ENCODE assay signal across 8 mouse cellular contexts in genomic region chrX:37109526-37110192, GRCm38 (mm10). TPM values are rescaled to one million over a fixed set of nuclear protein-coding genes. Genes with fewer than 3 reads are reported as not detected.
DNase-seq lines count a peak whose midpoint lies in the region; ATAC-seq and TF ChIP-seq lines count a peak whose summit lies in the region.

No protein-coding gene starts in this region.

- intact Hi-C loops in heart, postnatal 14 days (cut with DNase I), result no loop called here

- TF ChIP-seq RAD21 in CH12.LX (IDR thresholded peaks at IDR 0.05; ENCODE audit: low read depth, low read length), result no peak

- H3K27me3 ChIP-seq in heart, embryonic 10.5 days (ENCODE audit: insufficient read depth, poor library complexity, severe bottlenecking), result no peaks in the 10 kb centered on the region
- H3K27me3 ChIP-seq in CH12.LX (replicated peaks), result no peaks in the 10 kb centered on the region
- no peaks in the 10 kb centered on the region for H3K27me3 ChIP-seq in forebrain, embryonic 11.5 days (ENCODE audit: control insufficient read depth, insufficient read depth, low read length)
- no peaks in the 10 kb centered on the region for H3K27me3 ChIP-seq in liver, embryonic 13.5 days

- no peaks in the 10 kb centered on the region for H3K36me3 ChIP-seq in heart, embryonic 10.5 days
- peaks cover 7 to 8% of the 10 kb centered on the region in 2 experiments for H3K36me3 ChIP-seq in CH12.LX (replicated peaks in 1 of 2; ENCODE audit: control insufficient read depth in 1 of 2, insufficient read depth in 1 of 2, low read length in 1 of 2)
- H3K36me3 ChIP-seq in forebrain, embryonic 11.5 days (ENCODE audit: control insufficient read depth, insufficient read depth, low read length), result no peaks in the 10 kb centered on the region
- 0 out of 2 replicates have a peak, but pooled peaks cover 8% of the 10 kb centered on the region for H3K36me3 ChIP-seq in liver, embryonic 13.5 days

- TF ChIP-seq CTCF in CH12.LX (conservative IDR thresholded peaks at IDR 0.05 in 1 of 2, IDR thresholded peaks at IDR 0.05 in 1 of 2; ENCODE audit: low read depth in 2 of 2, low read length in 2 of 2), result no peak

- peaks cover 16% of the 10 kb centered on the region for H3K79me2 ChIP-seq in CH12.LX (replicated peaks; ENCODE audit: control insufficient read depth, extremely low read depth, insufficient read depth, poor library complexity, severe bottlenecking)

- peak overlapping the region; percentile 95 for H3K9ac ChIP-seq in CH12.LX (ENCODE audit: insufficient read depth, low read depth)
- H3K9ac ChIP-seq in forebrain, embryonic 11.5 days (ENCODE audit: low read length), result peak overlapping the region; percentile 62
- H3K9ac ChIP-seq in liver, embryonic 13.5 days, result peak overlapping the region; percentile 78

- no peaks in the 10 kb centered on the region for H3K4me1 ChIP-seq in heart, embryonic 10.5 days
- H3K4me1 ChIP-seq in CH12.LX (ENCODE audit: control insufficient read depth in 1 of 2, insufficient read depth in 2 of 2), result peaks cover 0 to 6% of the 10 kb centered on the region in 2 experiments; a peak in 1 of 4 replicates
- H3K4me1 ChIP-seq in forebrain, embryonic 11.5 days (replicated peaks; ENCODE audit: control insufficient read depth, insufficient read depth, low read length), result no peaks in the 10 kb centered on the region
- H3K4me1 ChIP-seq in liver, embryonic 13.5 days (replicated peaks), result peaks cover 4% of the 10 kb centered on the region

- no peak for TF ChIP-seq POLR2A in CH12.LX (IDR thresholded peaks at IDR 0.05; ENCODE audit: low read depth, low read length)

- DNase-seq in heart, embryonic 10.5 days (ENCODE audit: low spot score), result no peak
- no peak for DNase-seq in heart, postnatal 14 days
- DNase-seq in CH12.LX (ENCODE audit: extremely low read depth), result no peak
- DNase-seq in forebrain, embryonic 11.5 days (ENCODE audit: low spot score), result no peak
- no peak for DNase-seq in liver, embryonic 13.5 days
- no peak for DNase-seq in Muller cell, postnatal 12 days (ENCODE audit: inconsistent ontology term)
- DNase-seq in ovary, adult 18-20 months (ENCODE audit: low spot score), result no peak
- no peak for DNase-seq in adrenal gland, adult (ENCODE audit: inconsistent age in 2 of 2, low spot score in 1 of 2)

- TF ChIP-seq EP300 in CH12.LX (IDR thresholded peaks at IDR 0.05; ENCODE audit: low read length), result no peak

- no peaks in the 10 kb centered on the region for H3K9me3 ChIP-seq in heart, embryonic 10.5 days
- no peaks in the 10 kb centered on the region for H3K9me3 ChIP-seq in CH12.LX (replicated peaks; ENCODE audit: low read length)
- no peaks in the 10 kb centered on the region for H3K9me3 ChIP-seq in forebrain, embryonic 11.5 days (ENCODE audit: control insufficient read depth, low read length)
- no peaks in the 10 kb centered on the region for H3K9me3 ChIP-seq in liver, embryonic 13.5 days (replicated peaks)

- peak; percentile 76 for ATAC-seq in forebrain, embryonic 11.5 days (replicated peaks; ENCODE audit: low FRiP score)
- peak; percentile 88 for ATAC-seq in liver, embryonic 13.5 days (ENCODE audit: low read depth)

- H3K4me2 ChIP-seq in CH12.LX (ENCODE audit: insufficient read depth, low read depth, poor library complexity, severe bottlenecking), result peak overlapping the region; percentile 50
- peak overlapping the region; percentile 55 for H3K4me2 ChIP-seq in forebrain, embryonic 11.5 days (ENCODE audit: low read depth, low read length, severe bottlenecking)
- H3K4me2 ChIP-seq in liver, embryonic 13.5 days, result peak overlapping the region; percentile 77

- in situ Hi-C loops in CH12.LX (cut with MboI; ENCODE audit: low pct_ligation_motif_present, low pct_unique_long_range_greater_than_20kb, low sequenced_read_pairs), result no loop called here

- dilution Hi-C loops in CH12.LX (cut with MboI; ENCODE audit: extremely low pct_ligation_motif_present, extremely low pct_unique_long_range_greater_than_20kb, low sequenced_read_pairs), result no loop called here

- H3K27ac ChIP-seq in heart, embryonic 10.5 days, result peak overlapping the region; percentile 88
- H3K27ac ChIP-seq in CH12.LX (ENCODE audit: insufficient read depth, low read depth), result peak overlapping the region; percentile 93
- peak overlapping the region; percentile 72 for H3K27ac ChIP-seq in forebrain, embryonic 11.5 days (ENCODE audit: low read depth, low read length)
- H3K27ac ChIP-seq in liver, embryonic 13.5 days, result peak overlapping the region; percentile 88

- H3K4me3 ChIP-seq in heart, embryonic 10.5 days, result peak overlapping the region; percentile 66
- peak overlapping the region; percentile 64 to 96 (median 78) for H3K4me3 ChIP-seq in CH12.LX (replicated peaks in 1 of 3; ENCODE audit: low read depth in 2 of 3, low read length in 2 of 3, poor library complexity in 1 of 3)
- H3K4me3 ChIP-seq in forebrain, embryonic 11.5 days (ENCODE audit: low read depth, low read length), result peak overlapping the region; percentile 48
- peak overlapping the region; percentile 68 for H3K4me3 ChIP-seq in liver, embryonic 13.5 days (replicated peaks)

- 9% methylated on average over 27 of the region's 27 CpGs for WGBS in heart, embryonic 10.5 days
- WGBS in forebrain, embryonic 11.5 days, result 12% methylated on average over 27 of the region's 27 CpGs
- WGBS in liver, embryonic 13.5 days (ENCODE audit: insufficient replicate concordance), result 9% methylated on average over 27 of the region's 27 CpGs

TF ChIP-seq in CH12.LX, 34 proteins besides CTCF, POLR2A, EP300 and RAD21:
- TF ChIP-seq MAX (IDR thresholded peaks at IDR 0.05; ENCODE audit: low read length) (0 out of 2 replicates have a peak, but pooled peaks have one; percentile 14), MXI1 (IDR thresholded peaks at IDR 0.05; ENCODE audit: low read depth, low read length) (no peak)

RNA-seq across cellular contexts. Expression of gene Upf3b, which starts 0.5 kb away (rescaled TPM):
- 11.2 and 15.3 TPM in 2 replicates for polyA plus RNA-seq in heart, embryonic 10.5 days (2016; fragmentation: Nextera tagmentation; extraction: Ambion mirVana)
- total RNA-seq in heart, postnatal 14 days (2021), result 10 to 100 TPM in 1 of 2 experiments, 1 to 10 TPM in 1; 6.7 to 10.2 TPM
- total RNA-seq in CH12.LX (2012; rRNA removed) (14.2 and 15.2 TPM in 2 replicates), CH12.LX (2014; rRNA removed) (13.4 and 15.7 TPM in 2 replicates)
- 49.6 and 57.7 TPM in 2 replicates for polyA plus RNA-seq in CH12.LX (2012; ENCODE audit: insufficient read length, low read depth)
- 25.6 and 25.8 TPM in 2 replicates for polyA plus RNA-seq in forebrain, embryonic 11.5 days (2014; fragmentation: Nextera tagmentation; extraction: Ambion mirVana)
- polyA plus RNA-seq in liver, embryonic 13.5 days (2015; fragmentation: Nextera tagmentation; extraction: Ambion mirVana), result 13.0 and 14.7 TPM in 2 replicates

RNA-seq across cellular contexts. Expression of gene Nkap, which starts 16.9 kb away (rescaled TPM):
- 12.8 and 13.6 TPM in 2 replicates for polyA plus RNA-seq in heart, embryonic 10.5 days (2016; fragmentation: Nextera tagmentation; extraction: Ambion mirVana)
- total RNA-seq in heart, postnatal 14 days (2021), result 10 to 100 TPM in 1 of 2 experiments, 1 to 10 TPM in 1; 9.3 to 11.2 TPM
- 10.5 and 11.6 TPM in 2 replicates for total RNA-seq in CH12.LX (2012; rRNA removed)
- total RNA-seq in CH12.LX (2014; rRNA removed), result 19.4 TPM in 2 replicates
- polyA plus RNA-seq in CH12.LX (2012; ENCODE audit: insufficient read length, low read depth), result 17.4 and 28.2 TPM in 2 replicates
- 24.3 and 27.4 TPM in 2 replicates for polyA plus RNA-seq in forebrain, embryonic 11.5 days (2014; fragmentation: Nextera tagmentation; extraction: Ambion mirVana)
- polyA plus RNA-seq in liver, embryonic 13.5 days (2015; fragmentation: Nextera tagmentation; extraction: Ambion mirVana), result 6.8 and 9.8 TPM in 2 replicates

RNA-seq across cellular contexts. Expression of gene Rpl39, which starts 24.5 kb away (rescaled TPM):
- 364 and 381 TPM in 2 replicates for polyA plus RNA-seq in heart, embryonic 10.5 days (2016; fragmentation: Nextera tagmentation; extraction: Ambion mirVana)
- 100 to 1,000 TPM; 332 to 382 TPM for total RNA-seq in heart, postnatal 14 days (2021)
- total RNA-seq in CH12.LX (2012; rRNA removed) (2,172 and 2,270 TPM in 2 replicates), CH12.LX (2014; rRNA removed) (1,227 and 1,249 TPM in 2 replicates)
- 2,129 and 2,542 TPM in 2 replicates for polyA plus RNA-seq in CH12.LX (2012; ENCODE audit: insufficient read length, low read depth)
- polyA plus RNA-seq in forebrain, embryonic 11.5 days (2014; fragmentation: Nextera tagmentation; extraction: Ambion mirVana), result 386 and 448 TPM in 2 replicates
- polyA plus RNA-seq in liver, embryonic 13.5 days (2015; fragmentation: Nextera tagmentation; extraction: Ambion mirVana), result 514 and 551 TPM in 2 replicates

RNA-seq across cellular contexts. Expression of gene Akap14, which starts 59.0 kb away (rescaled TPM):
- not detected in 2 replicates for polyA plus RNA-seq in heart, embryonic 10.5 days (2016; fragmentation: Nextera tagmentation; extraction: Ambion mirVana)
- not detected for total RNA-seq in heart, postnatal 14 days (2021)
- not detected in 2 replicates for total RNA-seq in CH12.LX (2012; rRNA removed)
- not detected in 2 replicates for total RNA-seq in CH12.LX (2014; rRNA removed)
- polyA plus RNA-seq in CH12.LX (2012; ENCODE audit: insufficient read length, low read depth), result 0.17 TPM in 1 of 2 replicates, not detected in the other
- polyA plus RNA-seq in forebrain, embryonic 11.5 days (2014; fragmentation: Nextera tagmentation; extraction: Ambion mirVana), result 0.11 TPM in 1 of 2 replicates, not detected in the other
- not detected in 2 replicates for polyA plus RNA-seq in liver, embryonic 13.5 days (2015; fragmentation: Nextera tagmentation; extraction: Ambion mirVana)
